Mouse (Mus musculus): ENCODE measurements around the gene Hdac1. TPM values are rescaled to one million over a fixed set of nuclear protein-coding genes. Genes with fewer than 3 reads are reported as not detected.

Gene Hdac1
- total RNA-seq, 1 experiment, result 96.0 TPM

- no peak for DNase-seq (ENCODE audit: low read depth, low spot score)
- in situ Hi-C loops (cut with MboI; ENCODE audit: low sequenced_read_pairs in 2 of 2, unreplicated experiment in 2 of 2), result no loop called here
- peaks cover 3 to 13% of the 10 kb centered on the region in 2 experiments; a peak in 2 of 4 replicates for H3K4me1 ChIP-seq (ENCODE audit: control insufficient read depth in 2 of 2, insufficient read depth in 2 of 2, low read length in 2 of 2, poor library complexity in 1 of 2)
- TF ChIP-seq HCFC1 (IDR thresholded peaks at IDR 0.05; ENCODE audit: borderline replicate concordance, insufficient read depth, low read length), result no peak
- no peak for TF ChIP-seq CHD2 (IDR thresholded peaks at IDR 0.05; ENCODE audit: low read depth, low read length)
- no peak for TF ChIP-seq ZC3H11A (IDR thresholded peaks at IDR 0.05; ENCODE audit: borderline replicate concordance, low read depth, low read length)
- TF ChIP-seq ZNF384 (IDR thresholded peaks at IDR 0.05; ENCODE audit: low read depth, low read length), result no peak
- no peak within 1 kb of the TSS for H3K9ac ChIP-seq (ENCODE audit: insufficient read depth, low read depth, low read length, poor library complexity, severe bottlenecking)
- H3K27ac ChIP-seq (ENCODE audit: insufficient read depth, low read depth, low read length, poor library complexity, severe bottlenecking), result no peak within 1 kb of the TSS
- H3K4me3 ChIP-seq (ENCODE audit: insufficient read depth in 1 of 2, low read depth in 1 of 2, low read length in 2 of 2, poor library complexity in 1 of 2, severe bottlenecking in 1 of 2), result no peak within 1 kb of the TSS
- H3K9me3 ChIP-seq (ENCODE audit: control insufficient read depth, insufficient read depth, low read depth, low read length), result no peaks in the 10 kb centered on the region
- no peaks in the 10 kb centered on the region for H3K36me3 ChIP-seq (ENCODE audit: control insufficient read depth, insufficient read depth, low read length, poor library complexity, severe bottlenecking)
These were observed 30.9 kb upstream of the Hdac1 start, which contains the start of gene Lck for GRCm38 (mm10) chr4:129573430-129573829. TSS of gene Lck (minus strand) at chr4:129573641.

- Histone ChIP-seq H3K9ac (ENCODE audit: insufficient read depth, low read depth, low read length, poor library complexity, severe bottlenecking) (no peak overlapping the region), H3K27ac (ENCODE audit: insufficient read depth, low read depth, low read length, poor library complexity, severe bottlenecking) (no peak overlapping the region), H3K9me3 (ENCODE audit: control insufficient read depth, insufficient read depth, low read depth, low read length) (no peaks in the 10 kb centered on the region), H3K4me3 (ENCODE audit: insufficient read depth in 1 of 2, low read depth in 1 of 2, low read length in 2 of 2, poor library complexity in 1 of 2, severe bottlenecking in 1 of 2) (no peak overlapping the region), H3K4me1 (ENCODE audit: control insufficient read depth in 2 of 2, insufficient read depth in 2 of 2, low read length in 2 of 2, poor library complexity in 1 of 2) (peaks cover 3 to 13% of the 10 kb centered on the region in 2 experiments; a peak in 2 of 4 replicates), H3K36me3 (ENCODE audit: control insufficient read depth, insufficient read depth, low read length, poor library complexity, severe bottlenecking) (no peaks in the 10 kb centered on the region)
- no peak for DNase-seq (ENCODE audit: low read depth, low spot score)
- in situ Hi-C loops (cut with MboI; ENCODE audit: low sequenced_read_pairs in 2 of 2, unreplicated experiment in 2 of 2), result no loop called here
- TF ChIP-seq ZNF384 (IDR thresholded peaks at IDR 0.05; ENCODE audit: low read depth, low read length) (no peak), MAFK (IDR thresholded peaks at IDR 0.05; ENCODE audit: insufficient read depth, low read depth, low read length) (no peak), HCFC1 (IDR thresholded peaks at IDR 0.05; ENCODE audit: borderline replicate concordance, insufficient read depth, low read length) (no peak), CHD2 (IDR thresholded peaks at IDR 0.05; ENCODE audit: low read depth, low read length) (no peak), ZC3H11A (IDR thresholded peaks at IDR 0.05; ENCODE audit: borderline replicate concordance, low read depth, low read length) (no peak)
These were observed 30.5 kb upstream of the Hdac1 start for GRCm38 (mm10) chr4:129573093-129573370.

- H3K4me3 ChIP-seq (ENCODE audit: insufficient read depth in 1 of 2, low read depth in 1 of 2, low read length in 2 of 2, poor library complexity in 1 of 2, severe bottlenecking in 1 of 2), result no peak overlapping the region
- no peak overlapping the region for H3K27ac ChIP-seq (ENCODE audit: insufficient read depth, low read depth, low read length, poor library complexity, severe bottlenecking)
- no peaks in the 10 kb centered on the region for H3K36me3 ChIP-seq (ENCODE audit: control insufficient read depth, insufficient read depth, low read length, poor library complexity, severe bottlenecking)
- in situ Hi-C loops (cut with MboI; ENCODE audit: low sequenced_read_pairs in 2 of 2, unreplicated experiment in 2 of 2), result no loop called here
- H3K9ac ChIP-seq (ENCODE audit: insufficient read depth, low read depth, low read length, poor library complexity, severe bottlenecking), result no peak overlapping the region
- H3K9me3 ChIP-seq (ENCODE audit: control insufficient read depth, insufficient read depth, low read depth, low read length), result no peaks in the 10 kb centered on the region
- no peak for DNase-seq (ENCODE audit: low read depth, low spot score)
- H3K4me1 ChIP-seq (ENCODE audit: control insufficient read depth in 2 of 2, insufficient read depth in 2 of 2, low read length in 2 of 2, poor library complexity in 1 of 2), result peaks cover 3 to 13% of the 10 kb centered on the region in 2 experiments; a peak in 2 of 4 replicates
- no peak for TF ChIP-seq ZNF384 (IDR thresholded peaks at IDR 0.05; ENCODE audit: low read depth, low read length)
- no peak for TF ChIP-seq ZC3H11A (IDR thresholded peaks at IDR 0.05; ENCODE audit: borderline replicate concordance, low read depth, low read length)
- TF ChIP-seq HCFC1 (IDR thresholded peaks at IDR 0.05; ENCODE audit: borderline replicate concordance, insufficient read depth, low read length), result no peak
- no peak for TF ChIP-seq CHD2 (IDR thresholded peaks at IDR 0.05; ENCODE audit: low read depth, low read length)
- no peak for TF ChIP-seq MAFK (IDR thresholded peaks at IDR 0.05; ENCODE audit: insufficient read depth, low read depth, low read length)
These were observed 30.0 kb upstream of the Hdac1 start for GRCm38 (mm10) chr4:129572236-129573092.

GRCm38 (mm10) chr4:129571551-129572084, 29.1 kb upstream of the Hdac1 start:
- no peak for DNase-seq (ENCODE audit: low read depth, low spot score)
- H3K9ac ChIP-seq (ENCODE audit: insufficient read depth, low read depth, low read length, poor library complexity, severe bottlenecking), result no peak overlapping the region
- H3K4me3 ChIP-seq (ENCODE audit: insufficient read depth in 1 of 2, low read depth in 1 of 2, low read length in 2 of 2, poor library complexity in 1 of 2, severe bottlenecking in 1 of 2), result no peak overlapping the region
- H3K4me1 ChIP-seq (ENCODE audit: control insufficient read depth in 2 of 2, insufficient read depth in 2 of 2, low read length in 2 of 2, poor library complexity in 1 of 2), result peaks cover 3 to 12% of the 10 kb centered on the region in 2 experiments; a peak in 2 of 4 replicates
- no peaks in the 10 kb centered on the region for H3K9me3 ChIP-seq (ENCODE audit: control insufficient read depth, insufficient read depth, low read depth, low read length)
- no peak overlapping the region; the same call in 1 of the 2 replicates for H3K27ac ChIP-seq (ENCODE audit: insufficient read depth, low read depth, low read length, poor library complexity, severe bottlenecking)
- TF ChIP-seq ZC3H11A (IDR thresholded peaks at IDR 0.05; ENCODE audit: borderline replicate concordance, low read depth, low read length) (no peak), ZNF384 (IDR thresholded peaks at IDR 0.05; ENCODE audit: low read depth, low read length) (no peak), CHD2 (IDR thresholded peaks at IDR 0.05; ENCODE audit: low read depth, low read length) (no peak), MAFK (IDR thresholded peaks at IDR 0.05; ENCODE audit: insufficient read depth, low read depth, low read length) (no peak), HCFC1 (IDR thresholded peaks at IDR 0.05; ENCODE audit: borderline replicate concordance, insufficient read depth, low read length) (no peak)
- in situ Hi-C loops (cut with MboI; ENCODE audit: low sequenced_read_pairs in 2 of 2, unreplicated experiment in 2 of 2), result no loop called here
- H3K36me3 ChIP-seq (ENCODE audit: control insufficient read depth, insufficient read depth, low read length, poor library complexity, severe bottlenecking), result no peaks in the 10 kb centered on the region

Measured in ES-E14 (cell line).